Mouse (Mus musculus) embryo, embryonic 10.5 days (tissue): Measurements from ENCODE around the gene Iqsec1.

Source experiments
- DNase-seq: peaks from one replicate; pipeline ENCODE4 v3.0.0-alpha.2; 2015; ENCODE audit warnings: low spot score

Gene Iqsec1

GRCm38 (mm10) chr6:90619936-90620335 is 368.5 kb downstream of the Iqsec1 start:
- DNase-seq = no peak

GRCm38 (mm10) chr6:90618821-90619636 is 369.5 kb downstream of the Iqsec1 start:
- DNase-seq = no peak

GRCm38 (mm10) chr6:90618274-90618673 is 370.2 kb downstream of the Iqsec1 start:
- no peak for DNase-seq

GRCm38 (mm10) chr6:90616481-90616880 is 372.0 kb downstream of the Iqsec1 start:
- no peak for DNase-seq

- DNase-seq = no peak
These were observed 372.5 kb downstream of the Iqsec1 start for GRCm38 (mm10) chr6:90615991-90616390.

- no peak for DNase-seq
These were observed 373.1 kb downstream of the Iqsec1 start for GRCm38 (mm10) chr6:90615362-90615761.

- DNase-seq = no peak
These were observed 375.2 kb downstream of the Iqsec1 start for GRCm38 (mm10) chr6:90613277-90613676.

GRCm38 (mm10) chr6:90610248-90610647 is 378.2 kb downstream of the Iqsec1 start:
- no peak for DNase-seq

GRCm38 (mm10) chr6:90608186-90608585 is 380.3 kb downstream of the Iqsec1 start:
- DNase-seq = peak; percentile 50

- DNase-seq = peak; percentile 81
These were observed 381.3 kb downstream of the Iqsec1 start for GRCm38 (mm10) chr6:90607196-90607595.

- peak; percentile 83 for DNase-seq
These were observed 381.9 kb downstream of the Iqsec1 start for GRCm38 (mm10) chr6:90606538-90606937.
